ENCODE assay signal across 18 mouse cellular contexts in genomic region chr13:4168006-4168405, GRCm38 (mm10). TPM values are rescaled to one million over a fixed set of nuclear protein-coding genes. Genes with fewer than 3 reads are reported as not detected.
"Had no signal": no experiment of that assay in that cellular context is flagged by ENCODE, and none has a peak within 500 bp of the region (broad histone marks: within the 10 kb centered on the region; RNA-seq: fewer than 3 reads in every experiment).

No protein-coding gene starts in this region.

- DNase-seq: retina, postnatal 1 day; right cerebral cortex, adult 18-20 months; right cerebral cortex, postnatal 14 days; right cerebral cortex, postnatal 25 days; right cerebral cortex, postnatal 4 days; spleen, adult 18-20 months; thymus, adult 18-20 months; thymus, adult 2 months; thymus, postnatal 14 days; thymus, postnatal 25 days; thymus, postnatal 36 days; thymus, postnatal 4 days had no signal

RNA-seq across cellular contexts. Expression of gene Akr1c18, which starts 17.6 kb away (rescaled TPM):
- total RNA-seq: neutrophil, adult 5-6 weeks had no signal
- polyA plus RNA-seq: neural tube, embryonic 13.5 days; neural tube, embryonic 15.5 days; small intestine, adult 2 months; spleen, adult 2 months; testis, adult 2 months had no signal
